Mouse (Mus musculus): ENCODE results near the gene Pdpn. TPM values are rescaled to one million over a fixed set of nuclear protein-coding genes. Genes with fewer than 3 reads are reported as not detected.

Pdpn gene
- polyA plus RNA-seq, 1 experiment from 2014 or later, result 67.1 TPM

DNA sequence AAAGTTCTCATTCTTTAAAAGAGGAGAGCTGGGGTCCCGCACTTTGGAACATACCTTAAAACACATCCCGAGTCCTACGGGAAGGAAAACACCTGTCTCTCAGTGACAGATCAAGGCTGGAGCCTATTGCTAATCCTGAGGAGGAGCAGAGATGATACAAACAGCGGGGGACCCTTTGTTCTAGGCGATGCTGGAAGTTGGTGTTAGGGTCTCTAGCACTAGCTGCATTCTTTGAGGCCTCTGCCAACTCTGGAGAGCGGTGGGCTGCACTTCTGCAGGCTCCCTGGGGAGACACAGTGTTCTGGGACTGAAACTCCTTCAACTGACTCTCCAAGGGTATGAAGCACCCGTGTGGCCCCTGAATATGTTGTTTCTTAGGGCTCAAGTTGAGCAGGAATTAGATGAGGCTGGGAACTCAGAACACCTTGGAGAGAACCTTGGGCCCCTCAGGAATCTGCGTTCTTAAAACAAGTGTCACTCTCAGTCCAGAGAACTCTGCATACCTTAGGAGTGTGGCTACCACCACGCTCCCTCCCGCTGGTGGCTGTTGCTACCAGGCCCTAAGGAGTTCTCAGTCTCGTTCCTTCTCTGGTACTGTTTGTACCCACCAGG, 3.0 kb upstream of the Pdpn start:
- Histone ChIP-seq H3K9me3 (ENCODE audit: control insufficient read depth, low read length) (no peaks in the 10 kb centered on the region), H3K4me1 (ENCODE audit: control insufficient read depth, insufficient read depth, low read length) (peaks cover 30% of the 10 kb centered on the region), H3K4me2 (ENCODE audit: low read depth, low read length) (no peak overlapping the region), H3K27ac (replicated peaks; ENCODE audit: low read depth, low read length) (no peak overlapping the region), H3K4me3 (ENCODE audit: low read depth, low read length) (no peak overlapping the region), H3K9ac (ENCODE audit: low read depth, low read length) (no peak overlapping the region), H3K36me3 (ENCODE audit: control insufficient read depth, insufficient read depth, low read length) (no peaks in the 10 kb centered on the region), H3K27me3 (replicated peaks; ENCODE audit: control insufficient read depth, insufficient read depth, low read length) (no peaks in the 10 kb centered on the region)
- DNase-seq (ENCODE audit: low spot score) (no peak), ATAC-seq (ENCODE audit: low read depth) (no peak)
- 48% methylated on average over 11 of the region's 11 CpGs for WGBS

GRCm38 (mm10) chr4:143301875-143302274, 2.5 kb upstream of the Pdpn start:
- Histone ChIP-seq H3K4me2 (ENCODE audit: low read depth, low read length) (no peak overlapping the region), H3K9me3 (ENCODE audit: control insufficient read depth, low read length) (no peaks in the 10 kb centered on the region), H3K4me3 (ENCODE audit: low read depth, low read length) (no peak overlapping the region), H3K4me1 (ENCODE audit: control insufficient read depth, insufficient read depth, low read length) (peaks cover 35% of the 10 kb centered on the region), H3K27ac (replicated peaks; ENCODE audit: low read depth, low read length) (no peak overlapping the region), H3K36me3 (ENCODE audit: control insufficient read depth, insufficient read depth, low read length) (no peaks in the 10 kb centered on the region), H3K9ac (ENCODE audit: low read depth, low read length) (no peak overlapping the region), H3K27me3 (replicated peaks; ENCODE audit: control insufficient read depth, insufficient read depth, low read length) (no peaks in the 10 kb centered on the region)
- WGBS, result 62% methylated on average over 4 of the region's 4 CpGs
- DNase-seq (ENCODE audit: low spot score), result no peak
- no peak for ATAC-seq (ENCODE audit: low read depth)

DNA sequence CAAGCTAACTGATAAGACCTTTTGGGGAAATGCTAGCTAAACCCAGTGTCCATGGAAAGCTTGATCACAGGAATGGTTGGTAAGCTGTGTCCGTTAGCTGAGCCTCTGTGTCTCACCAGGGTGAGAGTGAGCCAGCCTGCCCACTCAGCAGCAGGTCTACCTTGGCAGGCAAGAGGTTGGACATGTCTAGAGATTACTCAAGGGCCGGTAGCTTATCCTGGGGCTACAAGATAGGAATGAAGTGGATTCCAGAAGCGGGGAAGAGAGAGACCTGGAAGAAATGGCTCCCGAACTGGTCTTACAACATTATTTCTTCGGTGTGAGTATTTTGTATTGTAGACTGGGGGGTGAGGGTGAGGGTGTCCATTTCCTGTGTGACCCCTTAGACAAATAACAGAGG, 1.7 kb upstream of the Pdpn start:
- WGBS, result 62% methylated on average over 5 of the region's 5 CpGs
- Histone ChIP-seq H3K36me3 (ENCODE audit: control insufficient read depth, insufficient read depth, low read length) (no peaks in the 10 kb centered on the region), H3K4me2 (ENCODE audit: low read depth, low read length) (peak overlapping the region; percentile 82; the same call in 1 of the 2 replicates), H3K27me3 (replicated peaks; ENCODE audit: control insufficient read depth, insufficient read depth, low read length) (no peaks in the 10 kb centered on the region), H3K27ac (replicated peaks; ENCODE audit: low read depth, low read length) (no peak overlapping the region), H3K4me1 (ENCODE audit: control insufficient read depth, insufficient read depth, low read length) (peaks cover 42% of the 10 kb centered on the region), H3K4me3 (ENCODE audit: low read depth, low read length) (no peak overlapping the region), H3K9ac (ENCODE audit: low read depth, low read length) (no peak overlapping the region), H3K9me3 (ENCODE audit: control insufficient read depth, low read length) (no peaks in the 10 kb centered on the region)
- ATAC-seq (ENCODE audit: low read depth) (no peak), DNase-seq (ENCODE audit: low spot score) (no peak)

DNA sequence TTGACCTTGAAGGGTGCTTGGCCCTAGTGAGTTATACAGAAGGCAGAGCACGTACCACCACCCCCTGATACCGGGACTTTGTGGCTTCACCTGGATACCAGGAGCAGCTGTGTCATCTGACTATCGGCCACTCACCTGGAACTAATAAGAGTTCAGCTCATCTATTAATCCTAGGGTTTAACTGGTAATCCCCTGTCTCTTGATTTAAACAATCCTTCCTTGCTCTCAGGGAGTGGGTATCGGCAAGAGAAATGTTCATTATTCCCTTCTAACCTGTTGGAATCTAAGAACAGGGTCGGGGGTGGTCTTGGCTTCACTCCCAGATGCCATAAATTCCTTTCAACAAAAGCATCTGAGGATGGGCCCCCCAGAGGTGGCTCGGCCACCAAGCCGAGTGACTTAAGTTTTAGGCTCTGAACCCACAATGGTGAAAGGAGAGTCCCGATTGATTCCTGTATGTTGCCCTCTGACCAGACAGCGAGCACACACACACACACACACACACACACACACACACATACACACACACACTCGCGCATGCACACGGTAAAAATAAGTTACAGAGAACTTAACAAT, 837 bp upstream of the Pdpn start:
- H3K36me3 ChIP-seq (ENCODE audit: control insufficient read depth, insufficient read depth, low read length), result no peaks in the 10 kb centered on the region
- no peak overlapping the region for H3K27ac ChIP-seq (replicated peaks; ENCODE audit: low read depth, low read length)
- WGBS, result 13% methylated on average over 12 of the region's 12 CpGs
- H3K27me3 ChIP-seq (replicated peaks; ENCODE audit: control insufficient read depth, insufficient read depth, low read length), result no peaks in the 10 kb centered on the region
- DNase-seq (ENCODE audit: low spot score) (peak; percentile 40), ATAC-seq (ENCODE audit: low read depth) (no peak)
- peak overlapping the region; percentile 82 for H3K4me2 ChIP-seq (ENCODE audit: low read depth, low read length)
- H3K9me3 ChIP-seq (ENCODE audit: control insufficient read depth, low read length), result no peaks in the 10 kb centered on the region
- H3K9ac ChIP-seq (ENCODE audit: low read depth, low read length), result peak overlapping the region; percentile 60
- peaks cover 49% of the 10 kb centered on the region for H3K4me1 ChIP-seq (ENCODE audit: control insufficient read depth, insufficient read depth, low read length)
- peak overlapping the region; percentile 45 for H3K4me3 ChIP-seq (ENCODE audit: low read depth, low read length)

DNA sequence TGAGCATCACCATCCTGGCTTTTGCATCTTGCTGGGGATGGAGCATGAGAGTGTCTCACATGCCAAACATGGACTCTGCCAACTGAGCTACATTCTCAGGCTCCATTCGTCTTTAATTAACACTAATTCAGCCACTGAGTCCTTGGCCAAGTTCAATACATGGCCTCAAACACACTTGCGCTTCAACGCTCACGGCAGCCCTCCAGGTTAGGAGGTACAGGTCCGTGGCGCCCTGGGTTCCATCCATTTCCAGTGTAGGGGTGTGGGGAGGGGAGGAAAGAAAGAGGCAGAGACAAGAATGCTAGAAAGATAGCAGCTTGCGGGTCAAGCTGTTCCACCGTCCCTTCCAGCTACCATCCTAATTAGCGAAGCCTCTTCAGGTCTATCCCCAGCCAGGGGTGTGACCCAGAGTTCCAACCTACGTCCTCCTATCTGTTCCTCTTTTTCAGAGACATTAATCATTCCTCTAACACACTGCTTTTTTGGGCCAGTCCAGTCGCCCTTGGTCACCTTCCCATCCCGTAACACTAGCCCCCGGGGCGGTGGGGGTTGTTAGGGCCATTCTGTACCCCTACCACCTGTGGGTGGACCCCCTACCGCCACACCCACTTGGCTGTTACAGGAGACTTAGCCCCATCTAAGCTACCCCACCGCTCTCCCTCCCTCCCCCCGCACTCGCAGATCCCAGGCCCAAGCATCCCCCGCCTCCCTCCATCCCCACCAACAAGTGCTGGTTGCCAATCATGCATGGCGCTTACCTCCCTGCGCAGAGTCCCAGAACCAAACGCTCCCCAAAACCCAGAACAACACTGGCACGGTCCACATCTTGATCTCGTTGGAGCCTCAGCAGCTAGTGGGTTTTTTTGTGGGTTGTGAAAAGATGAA, 691 bp downstream of the Pdpn start:
- peak overlapping the region; percentile 60 for H3K9ac ChIP-seq (ENCODE audit: low read depth, low read length)
- peak overlapping the region; percentile 74 for H3K27ac ChIP-seq (replicated peaks; ENCODE audit: low read depth, low read length)
- ATAC-seq (ENCODE audit: low read depth) (peak; percentile 53), DNase-seq (ENCODE audit: low spot score) (peak; percentile 71)
- no peaks in the 10 kb centered on the region for H3K9me3 ChIP-seq (ENCODE audit: control insufficient read depth, low read length)
- H3K4me2 ChIP-seq (ENCODE audit: low read depth, low read length), result peak overlapping the region; percentile 82
- H3K4me1 ChIP-seq (ENCODE audit: control insufficient read depth, insufficient read depth, low read length), result peaks cover 49% of the 10 kb centered on the region
- H3K4me3 ChIP-seq (ENCODE audit: low read depth, low read length), result peak overlapping the region; percentile 45
- H3K27me3 ChIP-seq (replicated peaks; ENCODE audit: control insufficient read depth, insufficient read depth, low read length), result no peaks in the 10 kb centered on the region
- no peaks in the 10 kb centered on the region for H3K36me3 ChIP-seq (ENCODE audit: control insufficient read depth, insufficient read depth, low read length)
- 7% methylated on average over 24 of the region's 24 CpGs for WGBS

GRCm38 (mm10) chr4:143297016-143297556, 2.3 kb downstream of the Pdpn start:
- WGBS, result 13% methylated on average over 12 of the region's 12 CpGs
- Histone ChIP-seq H3K4me1 (ENCODE audit: control insufficient read depth, insufficient read depth, low read length) (peaks cover 49% of the 10 kb centered on the region), H3K9me3 (ENCODE audit: control insufficient read depth, low read length) (no peaks in the 10 kb centered on the region), H3K27ac (replicated peaks; ENCODE audit: low read depth, low read length) (peak overlapping the region; percentile 68), H3K4me3 (ENCODE audit: low read depth, low read length) (peak overlapping the region; percentile 26), H3K9ac (ENCODE audit: low read depth, low read length) (peak overlapping the region; percentile 54), H3K36me3 (ENCODE audit: control insufficient read depth, insufficient read depth, low read length) (peaks cover 9% of the 10 kb centered on the region), H3K27me3 (replicated peaks; ENCODE audit: control insufficient read depth, insufficient read depth, low read length) (no peaks in the 10 kb centered on the region), H3K4me2 (ENCODE audit: low read depth, low read length) (peak overlapping the region; percentile 53)
- peak; percentile 53 for ATAC-seq (ENCODE audit: low read depth)
- peak; percentile 81 for DNase-seq (ENCODE audit: low spot score)

- Histone ChIP-seq H3K4me2 (ENCODE audit: low read depth, low read length) (peak overlapping the region; percentile 53), H3K27ac (replicated peaks; ENCODE audit: low read depth, low read length) (peak overlapping the region; percentile 48; the same call in 1 of the 2 replicates)
Observed at GRCm38 (mm10) chr4:143296153-143296552, 3.2 kb downstream of the Pdpn start.

DNA sequence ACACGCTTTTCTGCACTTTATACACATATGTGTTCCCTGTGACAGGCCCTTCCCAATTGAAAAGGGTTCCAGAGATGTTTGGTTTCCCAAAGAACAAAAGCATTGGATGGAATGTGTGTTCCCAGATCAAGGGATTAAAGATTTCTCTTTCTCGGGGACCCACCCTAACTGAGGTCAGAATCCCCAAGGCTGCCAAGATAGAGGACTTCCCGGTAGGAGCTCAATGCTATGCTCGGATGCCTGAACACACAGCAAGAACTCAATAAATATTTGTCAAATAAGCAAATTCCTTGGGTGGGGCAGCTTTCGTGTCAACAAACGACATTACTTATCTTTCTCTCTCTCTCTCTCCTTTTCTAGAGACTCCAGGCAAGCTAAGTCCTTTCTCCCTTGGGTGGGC, 5.0 kb downstream of the Pdpn start:
- Histone ChIP-seq H3K9me3 (ENCODE audit: control insufficient read depth, low read length) (no peaks in the 10 kb centered on the region), H3K27ac (replicated peaks; ENCODE audit: low read depth, low read length) (no peak overlapping the region), H3K4me2 (ENCODE audit: low read depth, low read length) (no peak overlapping the region), H3K9ac (ENCODE audit: low read depth, low read length) (no peak overlapping the region), H3K36me3 (ENCODE audit: control insufficient read depth, insufficient read depth, low read length) (peaks cover 9% of the 10 kb centered on the region), H3K27me3 (replicated peaks; ENCODE audit: control insufficient read depth, insufficient read depth, low read length) (no peaks in the 10 kb centered on the region), H3K4me1 (ENCODE audit: control insufficient read depth, insufficient read depth, low read length) (peaks cover 33% of the 10 kb centered on the region), H3K4me3 (ENCODE audit: low read depth, low read length) (no peak overlapping the region)
- peak; percentile 54 for DNase-seq (ENCODE audit: low spot score)
- WGBS, result 60% methylated on average over 6 of the region's 6 CpGs
- no peak for ATAC-seq (ENCODE audit: low read depth)

More at GRCm38 (mm10) chr4:143296153-143296552, 3.2 kb downstream of the Pdpn start:
- 68% methylated on average over 5 of the region's 5 CpGs for WGBS
- Histone ChIP-seq H3K27me3 (replicated peaks; ENCODE audit: control insufficient read depth, insufficient read depth, low read length) (no peaks in the 10 kb centered on the region), H3K36me3 (ENCODE audit: control insufficient read depth, insufficient read depth, low read length) (peaks cover 9% of the 10 kb centered on the region), H3K9me3 (ENCODE audit: control insufficient read depth, low read length) (no peaks in the 10 kb centered on the region), H3K9ac (ENCODE audit: low read depth, low read length) (no peak overlapping the region), H3K4me3 (ENCODE audit: low read depth, low read length) (no peak overlapping the region), H3K4me1 (ENCODE audit: control insufficient read depth, insufficient read depth, low read length) (peaks cover 49% of the 10 kb centered on the region)
- DNase-seq (ENCODE audit: low spot score) (no peak), ATAC-seq (ENCODE audit: low read depth) (no peak)

Measured in embryonic facial prominence, embryonic 14.5 days (tissue).